Mouse (Mus musculus) embryo, embryonic 11 days (tissue): Measurements from ENCODE around the gene Tmem186.

Experiments used
- DNase-seq: peaks from one replicate; pipeline ENCODE4 v3.0.0-alpha.2; 2015

Gene Tmem186

GRCm38 (mm10) chr16:8637217-8638051 lies at the start of gene Tmem186, which contains the start of gene Pmm2:
Tmem186 (minus strand) TSS chr16:8637712.
Pmm2 (plus strand) TSS chr16:8637674.
- peak; percentile 92 for DNase-seq

GRCm38 (mm10) chr16:8686871-8687535 lies 49.5 kb upstream of the Tmem186 start:
- no peak for DNase-seq

GRCm38 (mm10) chr16:8686121-8686870 lies 48.8 kb upstream of the Tmem186 start:
- peak; percentile 74 for DNase-seq

- no peak for DNase-seq
Observed at GRCm38 (mm10) chr16:8685087-8685486, 47.6 kb upstream of the Tmem186 start.

- no peak for DNase-seq
Observed at GRCm38 (mm10) chr16:8680470-8680869, 43.0 kb upstream of the Tmem186 start, which contains the start of gene Gm5767. Gm5767 (plus strand) TSS chr16:8680770.

- DNase-seq: no peak
Observed at GRCm38 (mm10) chr16:8679780-8680179, 42.3 kb upstream of the Tmem186 start.

GRCm38 (mm10) chr16:8678676-8679075 lies 41.2 kb upstream of the Tmem186 start:
- no peak for DNase-seq

- no peak for DNase-seq
Observed at GRCm38 (mm10) chr16:8678035-8678434, 40.5 kb upstream of the Tmem186 start.

- DNase-seq: peak; percentile 72
Observed at GRCm38 (mm10) chr16:8676800-8677199, 39.3 kb upstream of the Tmem186 start.

GRCm38 (mm10) chr16:8676228-8676627 lies 38.7 kb upstream of the Tmem186 start:
- DNase-seq: no peak

GRCm38 (mm10) chr16:8675559-8675958 lies 38.0 kb upstream of the Tmem186 start:
- DNase-seq: no peak

GRCm38 (mm10) chr16:8674165-8674564 lies 36.7 kb upstream of the Tmem186 start:
- peak; percentile 81 for DNase-seq

GRCm38 (mm10) chr16:8673343-8673742 lies 35.8 kb upstream of the Tmem186 start:
- DNase-seq: no peak

GRCm38 (mm10) chr16:8672811-8673210 lies 35.3 kb upstream of the Tmem186 start:
- DNase-seq: no peak

GRCm38 (mm10) chr16:8672350-8672687 lies 34.8 kb upstream of the Tmem186 start:
- DNase-seq: no peak

GRCm38 (mm10) chr16:8671551-8672349 lies 34.2 kb upstream of the Tmem186 start, which contains the start of gene Carhsp1:
Carhsp1 (minus strand) TSS chr16:8672155.
- DNase-seq: peak; percentile 97

GRCm38 (mm10) chr16:8670041-8671035 lies 32.8 kb upstream of the Tmem186 start:
- peak; percentile 68 for DNase-seq

GRCm38 (mm10) chr16:8669432-8669831 lies 31.9 kb upstream of the Tmem186 start:
- peak; percentile 33 for DNase-seq

GRCm38 (mm10) chr16:8668386-8668785 lies 30.9 kb upstream of the Tmem186 start:
- DNase-seq: no peak

GRCm38 (mm10) chr16:8667814-8668213 lies 30.3 kb upstream of the Tmem186 start:
- DNase-seq: no peak

- DNase-seq: no peak
Observed at GRCm38 (mm10) chr16:8667261-8667660, 29.7 kb upstream of the Tmem186 start.
